Mouse (Mus musculus) activated CD4-positive, CD25-positive, alpha-beta regulatory T cell, adult 4 months (primary cell): Measurements from ENCODE around the gene Olfr1393. TPM values are rescaled to one million over a fixed set of nuclear protein-coding genes. Genes with fewer than 3 reads are reported as not detected.

Source experiments
- ATAC-seq: one replicate; pipeline ENCODE4 v1.8.0; 2017
- polyA plus RNA-seq, 2 experiments: library from polyadenylated mRNA; unstranded; fragments of 100-300 nt; shearing (Covaris generic); gene quantifications; one replicate each; pipeline ENCODE4 v1.2.1; 2017

Olfr1393 gene
- polyA plus RNA-seq = not detected

GRCm38 (mm10) chr11:49278222-49278621, at the start of gene Olfr1393:
Gene Olfr1393, plus strand, starts transcription at chr11:49278304.
- ATAC-seq = no peak

GRCm38 (mm10) chr11:49232781-49233180, 45.3 kb upstream of the Olfr1393 start:
- no peak for ATAC-seq

GRCm38 (mm10) chr11:49235459-49236207, 42.5 kb upstream of the Olfr1393 start:
- no peak for ATAC-seq

GRCm38 (mm10) chr11:49236891-49237290, 41.2 kb upstream of the Olfr1393 start:
- ATAC-seq = no peak

GRCm38 (mm10) chr11:49237532-49237931, 40.6 kb upstream of the Olfr1393 start:
- no peak for ATAC-seq

GRCm38 (mm10) chr11:49240310-49240709, 37.8 kb upstream of the Olfr1393 start:
- no peak for ATAC-seq

- no peak for ATAC-seq
Measured at GRCm38 (mm10) chr11:49240874-49241273, 37.2 kb upstream of the Olfr1393 start.

GRCm38 (mm10) chr11:49241471-49241870, 36.6 kb upstream of the Olfr1393 start:
- ATAC-seq = no peak

GRCm38 (mm10) chr11:49242944-49243626, 35.0 kb upstream of the Olfr1393 start:
- no peak for ATAC-seq

GRCm38 (mm10) chr11:49243727-49244594, 34.1 kb upstream of the Olfr1393 start, which contains the start of gene Mgat1:
Gene Mgat1, plus strand, starts transcription at chr11:49244191.
- ATAC-seq = peak; percentile 67

- no peak for ATAC-seq
Measured at GRCm38 (mm10) chr11:49244595-49244930, 33.5 kb upstream of the Olfr1393 start.

GRCm38 (mm10) chr11:49245176-49245575, 32.9 kb upstream of the Olfr1393 start:
- ATAC-seq = no peak

GRCm38 (mm10) chr11:49245634-49246415, 32.3 kb upstream of the Olfr1393 start:
- no peak for ATAC-seq

- no peak for ATAC-seq
Measured at GRCm38 (mm10) chr11:49246523-49246922, 31.6 kb upstream of the Olfr1393 start.

GRCm38 (mm10) chr11:49247255-49247654, 30.8 kb upstream of the Olfr1393 start:
- ATAC-seq = peak; percentile 4

GRCm38 (mm10) chr11:49248226-49248973, 29.7 kb upstream of the Olfr1393 start:
- peak; percentile 12 for ATAC-seq

GRCm38 (mm10) chr11:49248974-49249700, 29.0 kb upstream of the Olfr1393 start:
- ATAC-seq = no peak

- peak; percentile 48 for ATAC-seq
Measured at GRCm38 (mm10) chr11:49249811-49250421, 28.2 kb upstream of the Olfr1393 start.

GRCm38 (mm10) chr11:49250422-49251379, 27.4 kb upstream of the Olfr1393 start:
- ATAC-seq = peak; percentile 20
